Mouse (Mus musculus) lung, postnatal 0 days (tissue): ENCODE measurements around the gene Slc13a2.

Experiments used
- CTCF ChIP-seq: IDR thresholded peaks from 2 replicates; pipeline ENCODE4 v1.5.1; 2016; ENCODE audit warnings: antibody characterized with exemption, mild to moderate bottlenecking
- EP300 ChIP-seq: IDR thresholded peaks from 2 replicates; pipeline ENCODE4 v1.6.1; 2016; ENCODE audit warnings: antibody characterized with exemption, mild to moderate bottlenecking, control low read depth

DNA sequence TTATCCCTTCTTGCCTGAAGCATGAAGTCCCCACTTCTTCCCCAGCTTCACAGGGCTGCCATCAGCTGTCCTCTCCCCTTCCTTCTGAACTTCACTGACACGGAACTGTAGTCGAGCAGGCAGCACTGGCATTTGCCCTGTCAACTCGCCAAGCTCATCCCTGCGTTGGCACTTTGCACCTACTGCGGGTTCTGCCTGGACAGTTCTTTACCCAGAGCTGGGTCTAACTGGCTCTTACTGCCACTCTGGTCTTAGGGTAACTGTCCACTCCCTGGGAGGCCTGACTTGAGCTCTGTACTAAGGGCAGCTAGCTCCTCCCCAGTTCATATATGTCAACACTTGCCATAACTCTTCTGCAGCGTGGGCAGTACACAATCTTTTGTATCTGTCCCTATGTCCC, 5.2 kb downstream of the Slc13a2 start:
- TF ChIP-seq CTCF (no peak), EP300 (no peak)
